Mouse (Mus musculus) CH12.LX (cell line): ENCODE measurements around the gene Akt3.

ENCODE experiments used
- CTCF ChIP-seq, 2 experiments: IDR thresholded peaks in 1 of 2; conservative IDR thresholded peaks in 1 of 2; 2 replicates each; pipeline ENCODE4 v1.5.1; 2011 to 2012; ENCODE audit warnings: low read depth in 2 of 2, low read length in 2 of 2, improper control_type of control experiment in 1 of 2, inconsistent platforms in 1 of 2, mild to moderate bottlenecking in 1 of 2, moderate library complexity in 1 of 2
- NELFE ChIP-seq: IDR thresholded peaks from 2 replicates; pipeline ENCODE4 v1.6.1; 2011; ENCODE audit warnings: low read depth, low read length, improper control_type of control experiment
- NRF1 ChIP-seq: IDR thresholded peaks from 2 replicates; pipeline ENCODE4 v1.6.1; 2014; ENCODE audit warnings: low read depth, mild to moderate bottlenecking, inconsistent platforms, low read length, improper control_type of control experiment, moderate library complexity
- ZKSCAN1 ChIP-seq: IDR thresholded peaks from 2 replicates; pipeline ENCODE4 v1.6.1; 2012; ENCODE audit warnings: low read depth, inconsistent platforms, low read length, improper control_type of control experiment, borderline replicate concordance

- TF ChIP-seq NELFE (no peak), CTCF (conservative IDR thresholded peaks at IDR 0.05 in 1 of 2, IDR thresholded peaks at IDR 0.05 in 1 of 2; ENCODE audit: low read depth in 2 of 2, low read length in 2 of 2) (no peak), ZKSCAN1 (no peak), NRF1 (no peak)
Observed at GRCm38 (mm10) chr1:177262926-177263325, 4.9 kb upstream of the Akt3 start.
